Mouse (Mus musculus) cortical plate, adult 2 months (tissue): Measurements from ENCODE around the gene Stard3.

ENCODE experiments used
- CTCF ChIP-seq: fragments of 200-500 bp; IDR thresholded peaks from 2 replicates; pipeline ENCODE4 v1.5.1; 2011; ENCODE audit warnings: mild to moderate bottlenecking, control low read depth, low read length; ENCODE audit not compliant: insufficient read depth; ENCODE audit errors: extremely low read depth
- POLR2A ChIP-seq: fragments of 200-500 bp; IDR thresholded peaks from 2 replicates; pipeline ENCODE4 v1.6.1; 2011; ENCODE audit warnings: mild to moderate bottlenecking, low read length, control low read depth; ENCODE audit not compliant: insufficient read depth; ENCODE audit errors: extremely low read depth

DNA sequence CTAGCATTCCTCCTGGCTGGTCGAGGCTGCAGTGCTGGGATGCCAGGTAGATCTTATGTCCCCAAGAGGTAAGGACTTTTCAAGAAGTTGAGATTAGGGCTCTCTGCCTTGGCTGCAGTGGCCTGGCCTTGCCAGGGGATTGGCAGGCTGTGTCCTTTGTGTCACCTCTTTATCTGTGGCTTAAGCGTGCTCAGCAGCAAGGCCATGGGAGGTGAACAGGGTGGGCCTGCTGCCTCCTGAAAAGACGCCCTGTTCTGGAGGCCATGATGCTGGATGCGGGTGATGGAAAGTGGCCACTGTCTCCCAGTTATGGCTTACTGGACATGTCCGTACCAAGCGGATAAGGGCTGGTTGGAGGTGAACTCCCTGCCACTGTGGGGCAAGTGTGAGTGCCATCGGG lies 21.2 kb downstream of the Stard3 start:
- no peak for TF ChIP-seq CTCF
- TF ChIP-seq POLR2A = no peak
